Mouse (Mus musculus) cerebellum, adult (tissue): Measurements from ENCODE around the gene Cldn6.

Experiments
- ATAC-seq: cut with Nextera tagmentation; 2 replicates; pipeline ENCODE4 v1.9.2; 2017; ENCODE audit warnings: mild to moderate bottlenecking, moderate library complexity, mixed read lengths; ENCODE audit not compliant: insufficient number of reproducible peaks, low FRiP score, low TSS enrichment

Cldn6 gene

DNA sequence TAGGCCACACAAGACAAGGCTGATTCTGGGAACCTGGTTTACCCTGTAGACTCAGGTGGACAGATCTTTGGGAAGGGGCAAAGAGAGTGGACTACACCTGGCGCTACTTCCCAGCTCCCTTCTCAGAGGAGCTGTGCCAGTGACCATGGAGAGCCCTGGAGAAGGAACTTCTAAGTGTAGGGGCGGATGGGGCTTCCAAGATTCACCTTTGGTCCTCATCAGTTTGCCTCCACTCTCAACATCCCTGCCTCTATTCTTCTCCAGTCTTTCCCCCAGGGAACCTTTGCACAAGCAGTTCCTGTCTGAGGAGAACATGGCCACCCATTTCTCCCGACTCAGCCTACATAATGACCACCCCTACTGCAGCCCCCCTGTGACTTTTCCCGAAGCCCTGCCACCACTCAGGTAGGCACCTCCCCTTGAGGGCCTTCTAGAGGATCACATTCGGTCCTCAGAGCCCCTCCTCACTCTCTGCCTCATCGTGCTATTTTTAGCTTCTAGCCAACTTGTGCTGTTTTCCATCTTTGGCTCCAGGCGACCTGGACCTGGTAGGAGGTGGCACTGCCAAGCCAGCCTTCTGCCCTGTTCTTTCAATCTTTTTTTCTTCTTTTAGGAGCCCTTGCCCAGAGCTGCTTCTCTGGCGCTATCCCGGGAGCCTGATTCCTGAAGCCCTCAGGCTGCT lies 4.6 kb upstream of the Cldn6 start:
- no peak for ATAC-seq

DNA sequence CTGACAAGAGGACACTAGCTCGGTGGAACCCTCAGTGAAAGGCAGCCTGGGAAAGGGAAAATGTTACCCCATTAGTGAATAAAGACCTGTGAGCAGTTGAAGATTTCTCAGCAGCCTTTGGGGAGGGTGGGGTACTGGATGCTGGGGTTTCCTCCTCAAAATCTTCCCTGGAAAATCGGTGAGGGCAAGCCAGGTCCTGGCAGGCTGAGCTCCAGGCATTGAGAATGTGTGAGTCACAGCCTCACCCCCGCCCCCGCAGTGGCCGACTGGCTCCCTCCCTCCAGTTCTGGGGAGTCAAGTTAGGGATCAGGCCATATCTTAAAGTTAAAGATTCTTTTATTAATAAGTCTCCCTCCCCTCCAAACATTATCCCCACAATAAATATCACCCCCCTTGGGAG lies 3.9 kb upstream of the Cldn6 start:
- no peak for ATAC-seq

DNA sequence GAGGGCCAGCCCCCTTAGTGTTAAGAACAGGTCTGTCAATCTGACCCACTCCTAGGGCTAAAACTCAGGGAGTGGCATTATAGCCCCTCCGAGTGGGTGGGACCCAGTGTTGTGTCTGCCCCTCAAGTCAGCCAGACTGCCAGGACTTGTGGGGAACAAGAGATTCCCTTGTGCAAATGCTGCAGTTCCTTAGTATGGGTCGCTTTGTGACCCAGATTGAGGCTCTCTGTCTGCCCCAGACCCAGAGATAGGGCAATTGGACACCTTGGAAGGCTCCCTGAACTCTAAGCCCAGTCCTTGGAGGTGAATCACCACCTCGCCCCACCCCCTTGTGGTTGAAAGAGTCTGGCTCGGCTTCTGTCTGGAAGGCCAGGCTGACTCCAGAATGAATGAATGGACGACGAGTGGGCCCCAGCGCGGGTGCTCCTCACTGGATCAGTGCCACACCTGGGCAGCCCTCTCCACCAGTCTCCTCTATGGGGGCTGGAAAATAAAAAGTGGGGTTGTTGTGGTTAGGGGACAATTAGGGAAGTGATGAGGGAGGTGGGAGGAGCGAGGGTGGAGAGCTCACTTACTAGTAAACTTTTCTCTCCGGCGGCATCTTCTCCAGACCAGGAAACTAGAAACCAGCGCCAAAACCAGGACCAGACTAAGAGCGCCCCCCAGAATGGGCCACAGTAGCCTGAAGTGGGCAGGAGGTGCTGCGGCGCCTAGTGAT lies 3.3 kb upstream of the Cldn6 start:
- ATAC-seq: no peak

DNA sequence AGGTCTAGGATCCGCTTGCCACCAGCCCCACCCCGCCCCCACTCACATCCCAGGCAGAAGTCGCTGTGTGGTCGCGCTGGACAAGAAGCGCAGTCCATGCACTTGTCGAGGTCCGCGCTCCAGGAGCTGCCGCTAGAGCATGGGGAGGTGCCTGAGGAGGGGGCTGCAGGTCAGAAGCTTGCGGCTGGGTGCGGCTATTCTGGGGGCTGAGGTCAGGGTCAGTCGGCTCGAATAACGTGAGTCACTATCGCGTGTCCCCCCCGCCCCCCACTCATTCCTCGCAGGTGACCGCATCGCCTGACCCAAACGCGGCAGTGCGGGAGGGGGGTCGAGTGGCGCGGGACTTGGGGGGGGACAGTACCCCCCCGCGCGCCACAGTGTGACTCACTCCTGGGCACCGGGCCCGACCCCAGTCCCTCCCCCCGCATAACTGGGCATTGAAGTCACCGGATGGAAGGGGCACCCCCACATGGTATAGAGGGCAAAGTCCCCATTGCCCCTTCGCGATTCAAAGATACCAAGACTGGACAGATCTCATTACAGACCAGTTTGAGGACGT lies 2.5 kb upstream of the Cldn6 start:
- ATAC-seq: no peak

DNA sequence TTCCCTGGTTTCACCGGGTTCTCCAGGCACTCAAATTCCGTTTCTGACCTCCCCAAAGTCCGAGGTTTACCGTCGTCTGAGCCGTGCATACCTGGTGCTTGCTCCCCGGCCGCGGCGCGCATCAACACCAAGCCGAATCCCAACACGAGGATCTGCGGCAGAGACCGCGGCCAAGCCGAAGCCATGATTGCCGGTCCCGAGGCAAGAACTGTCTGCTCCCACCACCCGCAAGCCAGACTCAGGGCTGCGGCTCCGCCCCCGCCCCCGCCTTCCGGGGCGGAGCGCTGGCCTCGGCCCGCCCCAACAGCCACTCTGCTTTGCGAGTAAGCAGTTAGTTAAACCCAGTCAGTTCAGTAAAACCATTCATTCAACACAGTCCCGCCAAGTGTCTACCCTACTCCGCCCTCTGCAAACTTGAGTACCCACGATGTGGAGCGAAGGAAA lies 1.8 kb upstream of the Cldn6 start, which contains the start of gene Tnfrsf12a:
TSS of gene Tnfrsf12a (minus strand) at position 233 of the 444 bp plus-strand sequence.
- peak; percentile 28; the same call in 1 of the 2 replicates for ATAC-seq

DNA sequence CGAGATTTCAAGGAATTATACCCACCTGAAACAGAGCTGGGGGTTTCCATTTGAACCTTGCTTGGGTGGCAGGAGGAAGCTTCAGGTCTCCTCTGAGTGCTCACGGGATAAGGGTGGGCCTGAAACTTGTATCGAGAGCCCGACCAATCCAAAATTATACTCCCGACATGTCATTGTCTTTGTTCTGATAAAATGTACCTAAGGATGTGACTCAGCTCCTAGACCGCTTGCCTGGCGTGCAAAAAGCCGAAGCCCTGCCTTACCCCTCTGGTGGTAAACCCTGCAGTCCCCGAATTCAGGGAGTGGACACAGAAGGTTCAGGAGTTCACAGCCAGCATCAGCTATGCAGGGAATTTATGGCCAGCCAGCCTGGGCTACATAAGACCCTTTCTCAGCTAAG lies 1.3 kb downstream of the Cldn6 start:
- ATAC-seq: no peak

DNA sequence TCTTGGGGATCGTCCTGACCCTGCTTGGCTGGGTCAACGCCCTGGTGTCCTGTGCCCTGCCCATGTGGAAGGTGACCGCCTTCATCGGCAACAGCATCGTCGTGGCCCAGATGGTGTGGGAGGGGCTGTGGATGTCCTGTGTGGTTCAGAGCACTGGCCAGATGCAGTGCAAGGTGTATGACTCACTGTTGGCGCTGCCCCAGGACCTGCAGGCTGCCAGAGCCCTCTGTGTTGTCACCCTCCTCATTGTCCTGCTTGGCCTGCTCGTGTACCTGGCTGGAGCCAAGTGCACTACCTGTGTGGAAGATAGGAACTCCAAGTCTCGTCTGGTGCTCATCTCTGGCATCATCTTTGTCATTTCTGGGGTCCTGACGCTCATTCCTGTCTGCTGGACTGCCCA lies 2.0 kb downstream of the Cldn6 start:
- no peak for ATAC-seq

DNA sequence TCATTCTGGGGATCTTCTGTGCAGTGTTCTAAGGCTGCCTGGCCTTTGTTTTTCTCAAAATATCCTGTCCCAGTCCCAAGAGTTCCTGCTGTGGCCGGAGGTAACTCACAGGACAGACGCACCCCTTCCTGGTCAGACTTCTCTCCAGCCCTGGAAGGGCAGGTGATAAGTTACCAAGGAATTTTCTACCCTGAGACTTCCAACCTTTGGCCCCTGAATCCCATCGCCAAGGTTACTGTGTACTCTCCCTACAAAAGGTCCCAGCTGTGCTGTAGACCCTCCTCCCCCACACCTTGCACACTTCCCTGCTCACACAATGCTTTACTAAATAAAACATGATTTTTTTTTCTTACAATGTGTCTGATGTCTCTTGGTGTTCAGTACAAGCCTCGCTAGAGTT lies 3.0 kb downstream of the Cldn6 start:
- no peak for ATAC-seq

DNA sequence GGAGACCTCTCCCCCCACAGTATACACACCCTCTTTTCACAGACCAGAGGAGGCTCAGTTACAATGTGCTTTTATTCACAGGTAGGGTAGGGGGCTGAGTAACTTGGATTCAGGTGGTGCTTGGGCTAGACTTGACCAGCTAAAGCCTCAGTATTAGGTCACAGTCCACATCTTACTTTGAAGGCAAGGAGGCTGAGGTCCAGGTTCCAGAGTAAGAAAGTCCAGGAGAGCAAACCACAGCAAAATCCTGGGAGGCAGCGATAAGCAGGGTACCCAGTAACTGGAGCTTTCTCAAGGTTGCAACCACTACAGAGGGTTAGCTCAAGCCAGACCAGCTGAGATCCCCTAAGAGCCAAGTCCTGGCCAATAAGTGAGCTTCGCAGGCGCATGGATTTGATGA lies 3.5 kb downstream of the Cldn6 start:
- no peak for ATAC-seq

DNA sequence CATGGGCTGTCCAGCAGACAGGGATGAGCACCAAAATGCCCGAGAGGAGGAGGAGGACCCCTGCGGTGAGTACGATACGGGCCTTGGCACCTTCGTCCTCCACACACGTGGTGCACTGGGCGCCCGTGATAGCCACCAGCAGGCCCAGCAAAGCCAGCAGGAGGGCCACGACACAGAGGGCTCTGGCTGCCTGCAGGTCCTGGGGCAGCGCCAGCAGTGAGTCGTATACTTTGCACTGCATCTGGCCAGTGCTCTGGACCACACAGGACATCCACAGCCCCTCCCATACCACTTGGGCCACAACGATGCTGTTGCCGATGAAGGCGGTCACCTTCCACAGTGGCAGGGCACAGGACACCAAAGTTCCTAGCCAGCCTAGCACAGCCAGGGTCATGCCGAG lies 4.2 kb downstream of the Cldn6 start:
- no peak for ATAC-seq

DNA sequence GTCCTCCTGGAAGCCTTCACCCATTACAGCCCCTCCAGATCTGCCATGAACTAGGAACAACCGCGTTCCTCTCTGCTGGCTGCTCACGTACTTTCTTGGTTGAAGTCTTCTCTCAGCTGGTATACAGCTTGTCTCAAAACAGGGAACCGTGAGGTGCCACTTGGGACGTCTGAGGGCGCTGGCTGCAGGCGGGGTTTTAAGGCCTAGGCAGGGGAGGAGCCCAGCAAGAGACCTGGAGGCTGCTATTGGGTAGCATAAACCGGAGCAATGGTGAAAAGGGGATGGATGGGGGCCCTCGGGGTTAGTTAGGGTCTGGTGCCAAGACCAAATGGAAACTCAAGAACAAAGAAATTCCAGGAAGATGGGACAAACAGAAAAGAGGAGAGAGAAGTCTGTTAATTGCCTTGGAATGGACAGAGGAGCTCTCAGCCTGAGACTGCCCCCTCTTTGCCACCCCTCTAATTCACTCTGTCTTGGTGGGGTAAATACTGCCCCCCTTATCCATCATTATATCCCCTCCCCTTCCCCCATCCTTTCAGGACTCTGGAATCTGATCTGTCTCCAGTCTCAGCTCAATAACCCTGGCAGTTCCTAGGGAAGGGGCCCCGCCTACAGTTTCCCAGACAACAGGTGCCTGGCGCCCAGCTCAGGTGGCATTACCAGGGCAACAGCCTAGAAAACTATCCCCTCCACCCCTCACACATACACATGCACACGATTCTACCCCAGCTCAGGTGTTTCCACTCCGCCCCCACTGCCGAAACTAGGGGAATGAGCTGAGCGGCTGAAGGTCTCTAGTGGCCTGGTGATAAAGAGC lies 5.0 kb downstream of the Cldn6 start, which contains the start of gene Cldn9:
TSS of gene Cldn9 (minus strand) at position 171 of the 817 bp plus-strand sequence.
- no peak for ATAC-seq

DNA sequence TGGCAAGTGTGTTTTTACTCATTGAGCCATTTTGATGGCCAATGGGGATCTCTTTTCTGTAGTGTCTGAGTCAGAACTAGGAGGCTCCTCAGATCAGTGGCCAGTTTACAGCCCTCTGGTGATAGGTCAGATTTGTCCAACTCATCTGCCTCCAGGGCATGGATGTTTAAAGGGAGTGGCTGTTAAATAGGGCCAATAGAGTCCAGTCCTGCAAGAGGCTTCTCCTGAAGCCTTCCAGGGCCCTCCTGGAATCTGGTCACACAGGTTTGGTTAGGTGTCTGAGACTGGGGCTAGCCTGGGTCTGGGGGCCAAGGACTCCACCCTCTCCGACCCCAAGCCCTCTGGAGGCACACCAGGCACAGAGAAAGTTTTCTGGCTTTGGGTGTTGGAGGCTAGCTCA lies 15.4 kb downstream of the Cldn6 start:
- ATAC-seq: no peak

DNA sequence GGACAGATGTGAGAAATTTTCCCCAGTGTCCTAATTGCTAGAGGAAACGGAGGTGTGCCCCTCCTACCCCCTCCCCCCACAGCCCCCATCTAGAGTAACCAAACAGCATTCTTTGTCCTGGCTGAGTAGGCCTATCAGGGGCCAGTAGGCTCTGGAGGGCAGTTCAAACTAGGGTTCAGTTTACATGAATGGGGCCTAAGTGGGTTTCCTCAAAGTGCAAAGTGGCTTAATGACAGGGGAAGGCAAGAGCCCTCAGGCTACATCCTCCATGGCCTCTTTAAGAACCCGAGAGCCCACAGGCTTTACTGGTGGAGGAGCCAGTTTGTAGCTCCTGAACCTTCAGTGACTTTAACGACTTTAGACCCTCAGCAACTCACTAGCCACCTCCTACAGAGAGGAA lies 16.8 kb downstream of the Cldn6 start:
- ATAC-seq: no peak

DNA sequence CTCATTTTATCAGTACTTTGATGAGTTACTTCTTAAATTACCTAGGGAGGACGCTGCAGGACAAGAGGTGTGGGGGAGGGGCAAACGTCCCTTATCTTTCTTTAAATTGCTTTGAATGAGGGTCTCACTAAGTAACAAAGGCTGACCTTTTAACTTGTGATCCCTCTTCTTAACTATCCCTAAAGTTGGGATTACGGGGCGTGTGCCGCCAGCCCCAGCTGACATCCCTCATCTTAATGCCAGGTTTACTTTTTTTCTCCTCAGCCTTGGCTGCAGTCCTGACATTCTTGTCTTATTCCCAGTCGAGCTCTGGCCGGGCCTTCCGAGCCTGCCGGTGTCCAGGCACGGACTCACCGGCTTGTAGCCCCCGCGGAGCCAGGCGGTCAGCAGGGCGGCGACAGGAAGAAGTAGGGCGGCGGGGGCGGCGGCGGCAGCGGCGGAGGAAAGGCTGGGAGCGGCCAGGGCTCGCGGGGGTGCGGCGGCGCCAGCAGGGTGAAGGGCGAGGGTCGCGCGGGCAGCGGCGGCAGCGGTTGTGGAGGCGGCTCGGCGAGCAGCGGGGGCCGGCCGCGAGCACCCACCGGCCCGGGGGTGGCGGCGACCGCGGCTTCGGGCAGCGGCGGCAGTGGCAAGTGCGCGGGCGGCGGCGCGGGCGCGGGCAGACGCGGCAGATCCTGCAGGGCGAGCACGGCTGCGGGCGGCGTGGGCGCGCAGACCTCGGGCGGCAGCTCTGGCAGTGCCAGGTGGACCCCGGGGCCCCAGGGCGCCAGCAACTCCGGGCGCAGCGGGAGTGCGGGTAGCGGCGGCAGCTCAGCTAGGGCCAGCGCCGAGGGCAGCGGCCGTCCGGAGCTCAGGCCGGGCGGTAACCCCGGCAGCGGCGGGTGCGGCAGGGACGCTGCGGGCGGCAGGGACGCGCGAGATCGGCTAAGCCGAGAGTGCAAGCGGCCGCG lies 20.4 kb downstream of the Cldn6 start:
- ATAC-seq: peak; percentile 40; the same call in 1 of the 2 replicates

DNA sequence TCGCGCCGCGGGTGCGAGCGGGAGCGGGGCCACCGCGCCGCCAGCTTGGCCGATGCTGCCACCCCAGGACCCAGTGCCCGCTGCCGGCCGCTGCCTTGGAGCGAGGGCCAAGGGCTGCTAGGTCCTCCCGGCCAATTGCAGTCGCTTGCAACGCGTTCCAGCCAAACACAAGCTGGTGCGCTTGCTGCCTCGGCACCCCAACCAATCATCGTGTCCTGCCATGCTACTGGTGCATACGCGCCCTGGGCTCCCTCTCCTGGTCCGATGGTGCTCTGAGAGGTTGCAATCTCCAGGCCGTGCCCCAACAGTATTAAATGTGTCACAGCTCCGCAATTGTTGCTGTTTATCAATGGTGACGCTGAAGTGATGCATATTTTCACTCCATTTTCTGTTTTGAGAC lies 21.0 kb downstream of the Cldn6 start:
- ATAC-seq: peak; percentile 100

DNA sequence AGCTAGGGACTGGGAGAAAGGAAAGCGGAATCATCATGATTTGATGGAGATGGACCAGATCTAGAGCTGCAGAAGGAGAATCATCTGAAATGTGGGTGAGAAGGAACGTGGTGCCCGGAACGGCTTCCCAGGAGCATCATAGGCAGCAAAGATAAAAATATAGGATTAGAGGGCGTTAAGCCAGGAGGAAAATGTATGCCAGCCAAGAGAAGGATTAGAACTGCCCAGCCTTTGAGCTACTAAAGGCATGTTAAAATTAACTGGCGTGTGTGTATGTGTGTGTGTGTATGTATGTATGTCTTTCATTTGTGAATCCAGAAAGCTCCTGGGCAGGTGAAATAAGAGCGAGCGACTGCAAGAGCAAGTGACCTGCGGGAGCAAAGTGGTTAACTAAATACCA lies 24.3 kb downstream of the Cldn6 start:
- ATAC-seq: no peak

DNA sequence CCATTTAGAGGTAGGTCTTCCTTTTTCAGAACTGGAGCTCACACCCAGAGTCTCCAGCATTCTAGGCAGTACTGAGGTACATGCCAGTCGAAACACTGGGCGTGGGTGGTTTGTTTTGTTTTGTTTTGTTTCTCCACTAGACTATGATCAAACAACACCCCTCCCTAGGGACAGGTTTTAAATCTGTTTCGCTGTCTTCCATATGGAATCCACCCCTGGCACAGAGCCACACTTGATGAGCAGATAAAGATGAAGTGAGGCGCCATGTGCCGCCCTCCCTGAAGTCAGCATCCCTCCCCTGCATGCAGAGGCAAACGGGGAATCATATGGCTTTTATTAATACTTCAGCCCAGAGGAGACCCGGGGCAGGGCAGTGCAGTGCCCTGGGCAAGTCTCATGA lies 25.7 kb downstream of the Cldn6 start:
- ATAC-seq: no peak

DNA sequence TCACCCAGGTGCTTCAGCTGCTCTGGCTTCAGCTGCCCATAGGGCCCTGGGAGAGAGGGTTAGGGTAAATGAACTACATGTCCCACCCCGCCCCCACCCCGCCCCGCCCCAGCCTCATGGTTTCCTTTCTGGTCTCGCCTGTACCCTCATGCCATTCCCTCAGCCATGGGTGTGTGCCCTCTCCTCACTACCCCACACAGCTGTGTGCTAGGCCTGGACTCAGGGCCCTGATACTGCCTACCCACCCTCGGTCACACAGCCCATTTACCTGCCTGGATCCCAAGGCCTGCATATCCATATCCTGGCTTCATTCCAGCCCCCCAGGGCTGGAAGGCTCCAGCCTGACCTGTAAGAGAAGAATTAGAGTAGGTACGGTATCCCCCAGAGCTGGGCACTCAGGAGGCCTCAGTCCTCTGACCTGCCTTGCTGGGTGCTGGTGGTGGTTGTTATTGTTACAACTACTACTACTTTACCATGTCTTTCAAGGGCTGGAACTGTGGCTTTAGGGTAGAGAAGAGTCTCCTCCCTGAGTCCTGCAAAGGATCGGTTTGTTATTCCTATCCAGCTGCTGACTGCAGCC lies 26.6 kb downstream of the Cldn6 start:
- ATAC-seq: no peak

DNA sequence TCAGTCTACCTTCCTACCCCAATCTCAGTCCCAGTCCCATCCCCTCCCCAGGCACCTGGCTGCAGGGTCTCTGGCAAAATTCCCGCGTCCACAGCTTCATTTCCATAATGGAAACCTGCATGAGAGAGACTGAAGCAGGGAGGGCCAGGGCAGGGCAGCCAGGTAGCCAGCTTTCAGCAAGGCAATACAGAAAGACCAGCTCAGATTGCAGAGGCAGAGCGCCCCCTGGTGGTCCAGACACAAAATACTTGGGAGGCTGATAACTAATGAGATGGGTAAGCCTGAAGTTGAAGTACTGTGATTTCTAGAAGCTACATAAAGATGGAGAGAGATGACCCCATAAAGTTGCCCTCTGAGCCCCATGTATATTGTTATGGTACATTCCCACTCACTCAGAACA lies 27.2 kb downstream of the Cldn6 start:
- ATAC-seq: 0 out of 2 replicates have a peak, but pooled peaks have one; percentile 45
